7 mouse cellular contexts compared by ENCODE assay signal in the genomic region with DNA sequence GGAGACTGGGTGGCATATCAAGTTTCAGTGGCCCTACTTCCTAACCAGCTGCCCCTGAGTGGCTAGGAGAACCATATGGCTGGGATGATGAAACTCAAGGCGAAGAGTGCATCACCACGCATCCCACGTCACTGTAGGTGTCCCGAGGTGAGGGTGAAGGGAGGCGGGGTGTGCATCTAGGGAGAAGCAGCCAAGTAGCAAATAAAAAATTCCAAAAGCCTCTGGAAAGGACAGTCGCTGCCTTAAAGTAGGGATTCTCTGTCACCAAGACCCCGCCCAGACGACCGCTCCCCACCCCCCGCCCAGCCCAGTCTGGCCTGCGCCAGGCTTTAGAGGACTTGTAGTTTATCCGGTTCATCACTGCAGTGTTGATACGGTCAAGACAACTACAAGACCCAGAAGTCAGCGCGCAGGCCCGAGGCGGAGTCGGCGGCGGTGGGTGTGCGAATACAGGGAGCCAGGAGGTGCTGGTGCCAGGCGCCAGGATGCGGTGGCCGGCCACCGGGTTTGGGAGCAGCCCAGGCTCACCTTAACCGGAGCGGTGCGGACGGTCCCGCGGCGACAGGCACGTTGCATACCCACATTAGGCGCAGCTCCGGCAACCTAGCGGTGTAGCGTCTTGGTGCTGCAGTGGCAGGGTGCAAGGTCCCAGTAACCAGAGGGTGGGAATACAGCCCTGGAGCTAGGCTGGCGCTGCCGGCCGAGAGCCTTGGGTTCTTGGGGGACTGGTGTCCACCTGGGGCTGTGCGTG. TPM values are rescaled to one million over a fixed set of nuclear protein-coding genes. Genes with fewer than 3 reads are reported as not detected.
A peak's percentile ranks its signal among the peaks of the same experiment; 100 is the strongest.
DNase-seq lines count a peak whose midpoint lies in the region; ATAC-seq lines count a peak whose summit lies in the region.

A gene (plus strand): TSS at position 452 of the 751 bp plus-strand sequence.

- H3K27ac ChIP-seq in limb, embryonic 11.5 days (replicated peaks; ENCODE audit: low read depth, low read length): 0 out of 2 replicates have a peak within 1 kb of the TSS, but pooled peaks have one; percentile 21
- peak within 1 kb of the TSS; percentile 49; the same call in 1 of the 2 replicates for H3K27ac ChIP-seq in midbrain, embryonic 14.5 days (replicated peaks; ENCODE audit: low read depth, low read length)

- H3K36me3 ChIP-seq in limb, embryonic 11.5 days (ENCODE audit: control insufficient read depth, insufficient read depth, low read length): no peaks in the 10 kb centered on the region
- H3K36me3 ChIP-seq in midbrain, embryonic 14.5 days (ENCODE audit: control insufficient read depth, insufficient read depth, low read length): no peaks in the 10 kb centered on the region

- peak within 1 kb of the TSS; percentile 91 for H3K4me3 ChIP-seq in limb, embryonic 11.5 days (ENCODE audit: low read depth, low read length)
- peak within 1 kb of the TSS; percentile 83 for H3K4me3 ChIP-seq in midbrain, embryonic 14.5 days (replicated peaks; ENCODE audit: low read depth, low read length)

- under 1% methylated on average over 41 of the region's 41 CpGs for WGBS in limb, embryonic 11.5 days
- WGBS in midbrain, embryonic 14.5 days: under 1% methylated on average over 41 of the region's 41 CpGs

- no peaks in the 10 kb centered on the region for H3K9me3 ChIP-seq in limb, embryonic 11.5 days (ENCODE audit: control insufficient read depth, low read length)
- H3K9me3 ChIP-seq in midbrain, embryonic 14.5 days (ENCODE audit: control insufficient read depth, low read length): no peaks in the 10 kb centered on the region

- peak; percentile 94 for DNase-seq in adrenal gland, postnatal 10 days
- peak; percentile 97 for DNase-seq in embryo, embryonic 9.5 days (ENCODE audit: extremely low spot score)
- peak; percentile 99 for DNase-seq in heart, adult 11 months
- DNase-seq in kidney, adult 18-20 months: peak; percentile 94
- peak; percentile 97 for DNase-seq in limb, embryonic 11.5 days (ENCODE audit: low spot score)
- peak; percentile 96 for DNase-seq in midbrain, embryonic 14.5 days
- DNase-seq in spleen, adult 18-20 months: peak; percentile 79 to 86

- H3K4me2 ChIP-seq in limb, embryonic 11.5 days (ENCODE audit: low read depth, severe bottlenecking): peak within 1 kb of the TSS; percentile 95
- H3K4me2 ChIP-seq in midbrain, embryonic 14.5 days (ENCODE audit: low read length): peak within 1 kb of the TSS; percentile 79

- H3K9ac ChIP-seq in limb, embryonic 11.5 days (ENCODE audit: low read length): peak within 1 kb of the TSS; percentile 87
- H3K9ac ChIP-seq in midbrain, embryonic 14.5 days (replicated peaks; ENCODE audit: low read length): peak within 1 kb of the TSS; percentile 76

- peak; percentile 97 for ATAC-seq in limb, embryonic 11.5 days (ENCODE audit: insufficient number of reproducible peaks, low FRiP score, low TSS enrichment, low read depth)
- peak; percentile 98 for ATAC-seq in midbrain, embryonic 14.5 days (ENCODE audit: low FRiP score, low TSS enrichment)

- H3K27me3 ChIP-seq in limb, embryonic 11.5 days (ENCODE audit: control insufficient read depth, insufficient read depth, low read length): no peaks in the 10 kb centered on the region
- H3K27me3 ChIP-seq in midbrain, embryonic 14.5 days (ENCODE audit: control insufficient read depth, insufficient read depth, low read length): no peaks in the 10 kb centered on the region

- H3K4me1 ChIP-seq in limb, embryonic 11.5 days (ENCODE audit: control insufficient read depth, insufficient read depth, low read length): 0 out of 2 replicates have a peak, but pooled peaks cover 5% of the 10 kb centered on the region
- peaks cover 6% of the 10 kb centered on the region; the same call in 1 of the 2 replicates for H3K4me1 ChIP-seq in midbrain, embryonic 14.5 days (ENCODE audit: control insufficient read depth, insufficient read depth, low read length)

RNA-seq across cellular contexts. Expression of the gene that starts here (rescaled TPM):
- 10 to 100 TPM; 47.9 to 54.3 TPM for total RNA-seq in adrenal gland, postnatal 10 days (2021)
- polyA plus RNA-seq in limb, embryonic 11.5 days (2014; fragmentation: Nextera tagmentation; extraction: Ambion mirVana): 62.5 and 73.6 TPM in 2 replicates
- 32.9 and 38.1 TPM in 2 replicates for polyA plus RNA-seq in midbrain, embryonic 14.5 days (2014; fragmentation: Nextera tagmentation; extraction: Ambion mirVana)

Comparison
In these comparisons a context has a peak if more than half of its experiments do, and no peak if none do; other contexts are left out.
1. Peak in every context shown above with its lines: DNase-seq, ATAC-seq, H3K4me3 ChIP-seq and H3K27ac ChIP-seq.